Mouse (Mus musculus) cerebellum, postnatal 4 days (tissue): ENCODE data around the gene Slc27a3.
"Not testable (repeated sequence)": the region's sequence is repeated elsewhere in the genome, so short reads cannot be mapped to it uniquely, and the experiment has no call there.

Source experiments
- DNase-seq, 2 experiments: peaks; one replicate each; pipeline ENCODE4 v3.0.0; 2022; ENCODE audit warnings: low spot score in 2 of 2, mixed read lengths in 1 of 2

The Slc27a3 gene

GRCm38 (mm10) chr3:90347847-90348246 lies 41.9 kb downstream of the Slc27a3 start:
- DNase-seq, result no peak

- DNase-seq, result not testable (repeated sequence)
Measured at GRCm38 (mm10) chr3:90342853-90343252, 46.9 kb downstream of the Slc27a3 start.

- no peak for DNase-seq
Measured at GRCm38 (mm10) chr3:90340177-90340576, 49.6 kb downstream of the Slc27a3 start.

- no peak for DNase-seq
Measured at GRCm38 (mm10) chr3:90338190-90338589, 51.5 kb downstream of the Slc27a3 start.

GRCm38 (mm10) chr3:90335517-90335916 lies 54.2 kb downstream of the Slc27a3 start:
- no peak for DNase-seq
